Mouse (Mus musculus) erythroblast, embryonic 14.5 days (primary cell): ENCODE results near the gene Mtss1l. TPM values are rescaled to one million over a fixed set of nuclear protein-coding genes. Genes with fewer than 3 reads are reported as not detected.

Experiments used
- H3K27me3 ChIP-seq: 2 replicates; pipeline ENCODE4 v1.6.1; 2012; ENCODE audit warnings: inconsistent platforms; ENCODE audit not compliant: control insufficient read depth
- H3K36me3 ChIP-seq: 2 replicates; pipeline ENCODE4 v1.6.1; 2012; ENCODE audit warnings: mild to moderate bottlenecking, inconsistent platforms; ENCODE audit not compliant: control insufficient read depth
- H3K4me1 ChIP-seq: 2 replicates; pipeline ENCODE4 v1.6.1; 2012; ENCODE audit warnings: inconsistent platforms; ENCODE audit not compliant: control insufficient read depth
- H3K4me3 ChIP-seq: replicated peaks from 2 replicates; pipeline ENCODE3; 2012; ENCODE audit warnings: moderate library complexity, mild to moderate bottlenecking, inconsistent platforms
- H3K9me3 ChIP-seq: 2 replicates; pipeline ENCODE4 v1.6.1; 2012; ENCODE audit warnings: low read length, inconsistent platforms, mixed read lengths; ENCODE audit not compliant: control insufficient read depth
- GATA1 ChIP-seq: IDR thresholded peaks from 2 replicates; pipeline ENCODE4 v1.6.1; 2012; ENCODE audit warnings: low read length, inconsistent platforms, mixed read lengths
- TAL1 ChIP-seq: IDR thresholded peaks from 3 replicates; pipeline ENCODE4 v1.6.1; 2012; ENCODE audit warnings: low read length, inconsistent platforms, mixed read lengths
- polyA plus RNA-seq: library from polyadenylated mRNA; stranded (reverse); fragments of >175 nt; gene quantifications from 2 replicates; pipeline ENCODE4 v1.2.3, GENCODE M21; 2012

Gene Mtss1l
- polyA plus RNA-seq, 1 experiment: 0.12 TPM

- no peak for TF ChIP-seq GATA1
- no peak for TF ChIP-seq TAL1
- peaks cover 2% of the 10 kb centered on the region for H3K4me1 ChIP-seq
- no peaks in the 10 kb centered on the region for H3K27me3 ChIP-seq
- H3K36me3 ChIP-seq: peaks cover 61% of the 10 kb centered on the region
- no peaks in the 10 kb centered on the region for H3K9me3 ChIP-seq
- H3K4me3 ChIP-seq: no peak overlapping the region
Measured at GRCm38 (mm10) chr8:110694226-110694625, 27.1 kb upstream of the Mtss1l start.

GRCm38 (mm10) chr8:110694826-110695225 is 26.4 kb upstream of the Mtss1l start:
- Histone ChIP-seq H3K4me3 (no peak overlapping the region), H3K4me1 (no peaks in the 10 kb centered on the region), H3K27me3 (no peaks in the 10 kb centered on the region), H3K36me3 (peaks cover 62% of the 10 kb centered on the region), H3K9me3 (no peaks in the 10 kb centered on the region)
- no peak for TF ChIP-seq GATA1
- no peak for TF ChIP-seq TAL1

GRCm38 (mm10) chr8:110695431-110695830 is 25.8 kb upstream of the Mtss1l start:
- no peak for TF ChIP-seq TAL1
- TF ChIP-seq GATA1: no peak
- Histone ChIP-seq H3K36me3 (peaks cover 58% of the 10 kb centered on the region), H3K9me3 (no peaks in the 10 kb centered on the region), H3K4me1 (no peaks in the 10 kb centered on the region), H3K4me3 (no peak overlapping the region), H3K27me3 (no peaks in the 10 kb centered on the region)

DNA sequence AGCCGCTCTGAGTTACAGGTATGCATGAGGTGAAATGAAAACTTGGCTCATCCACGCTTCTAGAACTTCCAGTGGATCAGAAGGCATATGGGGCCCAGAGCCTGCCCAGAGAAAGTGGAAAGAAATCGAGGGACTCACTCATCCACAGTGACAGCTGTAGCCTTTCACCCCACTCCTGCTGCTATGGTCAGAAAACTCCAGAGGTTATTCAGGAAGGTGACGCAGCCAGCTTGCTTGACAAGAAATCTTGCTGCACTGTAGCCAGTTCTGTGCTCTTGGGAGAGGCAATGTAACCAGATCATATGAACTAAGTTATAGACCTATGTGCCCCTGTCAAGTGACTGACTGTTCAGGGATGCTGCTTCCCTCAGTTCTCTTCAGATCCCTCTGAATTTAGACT is 25.2 kb upstream of the Mtss1l start:
- TF ChIP-seq GATA1: no peak
- no peak for TF ChIP-seq TAL1
- no peaks in the 10 kb centered on the region for H3K27me3 ChIP-seq
- H3K9me3 ChIP-seq: no peaks in the 10 kb centered on the region
- peaks cover 57% of the 10 kb centered on the region for H3K36me3 ChIP-seq
- no peaks in the 10 kb centered on the region for H3K4me1 ChIP-seq
- H3K4me3 ChIP-seq: no peak overlapping the region

- H3K36me3 ChIP-seq: peaks cover 63% of the 10 kb centered on the region
- no peak overlapping the region for H3K4me3 ChIP-seq
- H3K9me3 ChIP-seq: no peaks in the 10 kb centered on the region
- H3K27me3 ChIP-seq: no peaks in the 10 kb centered on the region
- H3K4me1 ChIP-seq: no peaks in the 10 kb centered on the region
- TF ChIP-seq GATA1 (no peak), TAL1 (no peak)
Measured at GRCm38 (mm10) chr8:110697571-110697970, 23.7 kb upstream of the Mtss1l start.

DNA sequence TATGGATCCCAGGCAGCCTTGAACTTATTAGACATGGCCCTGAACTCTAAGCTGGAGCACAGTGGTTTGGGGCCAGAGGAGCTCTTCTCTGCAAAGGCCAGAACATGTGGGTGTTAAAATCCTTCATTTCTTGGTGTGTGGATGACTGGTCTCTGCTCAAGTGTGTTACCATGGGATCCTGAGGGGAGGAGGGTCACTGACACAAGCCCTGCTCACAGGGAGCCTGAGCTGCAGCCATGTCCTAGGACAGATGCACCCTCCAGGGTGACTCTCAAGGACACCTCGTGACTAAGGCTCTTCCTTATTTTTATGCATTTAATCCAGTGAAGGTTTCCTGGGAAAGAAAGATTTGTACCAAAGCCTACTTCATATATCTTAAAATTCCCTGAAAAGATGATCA is 23.2 kb upstream of the Mtss1l start:
- no peak for TF ChIP-seq GATA1
- H3K4me3 ChIP-seq: no peak overlapping the region
- no peaks in the 10 kb centered on the region for H3K9me3 ChIP-seq
- H3K36me3 ChIP-seq: peaks cover 61% of the 10 kb centered on the region
- H3K27me3 ChIP-seq: no peaks in the 10 kb centered on the region
- no peaks in the 10 kb centered on the region for H3K4me1 ChIP-seq

GRCm38 (mm10) chr8:110699501-110699900 is 21.8 kb upstream of the Mtss1l start:
- no peaks in the 10 kb centered on the region for H3K27me3 ChIP-seq
- TF ChIP-seq TAL1: no peak
- H3K36me3 ChIP-seq: peaks cover 65% of the 10 kb centered on the region
- H3K9me3 ChIP-seq: no peaks in the 10 kb centered on the region
- H3K4me3 ChIP-seq: no peak overlapping the region
- no peaks in the 10 kb centered on the region for H3K4me1 ChIP-seq

- H3K4me3 ChIP-seq: no peak overlapping the region
- no peaks in the 10 kb centered on the region for H3K4me1 ChIP-seq
- H3K27me3 ChIP-seq: no peaks in the 10 kb centered on the region
- peaks cover 71% of the 10 kb centered on the region for H3K36me3 ChIP-seq
- no peaks in the 10 kb centered on the region for H3K9me3 ChIP-seq
- no peak for TF ChIP-seq GATA1
- TF ChIP-seq TAL1: no peak
Measured at GRCm38 (mm10) chr8:110700561-110700960, 20.7 kb upstream of the Mtss1l start.

DNA sequence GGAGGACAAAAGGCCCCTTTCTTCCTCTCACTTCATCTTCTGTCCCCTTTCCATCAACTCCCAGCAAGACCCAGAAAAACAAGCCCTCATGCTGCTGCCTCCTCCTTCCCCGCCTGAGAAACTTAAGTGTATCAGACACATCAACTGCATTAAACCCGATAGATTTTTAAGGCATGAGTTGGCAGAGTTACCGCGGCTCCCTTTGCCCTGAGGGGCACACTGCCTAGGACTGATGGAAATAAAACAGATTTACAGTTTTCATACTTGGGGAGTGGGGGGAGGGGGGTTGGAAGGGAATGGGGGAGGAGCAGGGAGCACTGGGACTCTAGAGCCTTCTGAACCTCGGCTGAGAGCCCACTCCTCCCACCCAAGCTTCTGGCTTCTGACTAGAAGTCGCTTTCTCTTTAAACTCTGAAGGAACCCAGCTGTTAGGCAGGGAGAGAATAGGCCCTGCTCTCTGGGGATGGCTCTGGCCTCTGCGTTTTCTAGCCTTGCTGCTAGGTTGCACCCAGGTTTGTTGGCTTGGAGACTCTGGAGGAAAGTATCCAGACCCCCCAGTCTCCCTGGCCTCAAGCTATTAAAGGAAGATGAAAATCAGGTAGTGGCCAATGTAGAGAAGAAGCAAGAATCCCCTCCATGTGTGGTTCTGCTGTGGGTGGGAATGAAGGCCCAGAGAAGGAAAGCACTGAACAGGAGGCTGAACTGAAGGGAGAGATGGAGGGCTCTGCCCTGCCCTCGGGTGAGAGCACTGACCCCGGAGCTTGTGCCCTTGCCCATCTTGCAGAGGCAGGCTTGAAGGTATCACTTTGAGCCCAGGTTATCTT is 18.4 kb upstream of the Mtss1l start:
- peaks cover 52% of the 10 kb centered on the region for H3K36me3 ChIP-seq
- no peak overlapping the region for H3K4me3 ChIP-seq
- H3K4me1 ChIP-seq: no peaks in the 10 kb centered on the region
- TF ChIP-seq TAL1: no peak
- no peak for TF ChIP-seq GATA1
- no peaks in the 10 kb centered on the region for H3K9me3 ChIP-seq
- no peaks in the 10 kb centered on the region for H3K27me3 ChIP-seq
